Mouse (Mus musculus): ENCODE data around the gene Uckl1. TPM values are rescaled to one million over a fixed set of nuclear protein-coding genes. Genes with fewer than 3 reads are reported as not detected.

The Uckl1 gene
- polyA plus RNA-seq, 1 experiment from 2014 or later, result 57.7 TPM

DNA sequence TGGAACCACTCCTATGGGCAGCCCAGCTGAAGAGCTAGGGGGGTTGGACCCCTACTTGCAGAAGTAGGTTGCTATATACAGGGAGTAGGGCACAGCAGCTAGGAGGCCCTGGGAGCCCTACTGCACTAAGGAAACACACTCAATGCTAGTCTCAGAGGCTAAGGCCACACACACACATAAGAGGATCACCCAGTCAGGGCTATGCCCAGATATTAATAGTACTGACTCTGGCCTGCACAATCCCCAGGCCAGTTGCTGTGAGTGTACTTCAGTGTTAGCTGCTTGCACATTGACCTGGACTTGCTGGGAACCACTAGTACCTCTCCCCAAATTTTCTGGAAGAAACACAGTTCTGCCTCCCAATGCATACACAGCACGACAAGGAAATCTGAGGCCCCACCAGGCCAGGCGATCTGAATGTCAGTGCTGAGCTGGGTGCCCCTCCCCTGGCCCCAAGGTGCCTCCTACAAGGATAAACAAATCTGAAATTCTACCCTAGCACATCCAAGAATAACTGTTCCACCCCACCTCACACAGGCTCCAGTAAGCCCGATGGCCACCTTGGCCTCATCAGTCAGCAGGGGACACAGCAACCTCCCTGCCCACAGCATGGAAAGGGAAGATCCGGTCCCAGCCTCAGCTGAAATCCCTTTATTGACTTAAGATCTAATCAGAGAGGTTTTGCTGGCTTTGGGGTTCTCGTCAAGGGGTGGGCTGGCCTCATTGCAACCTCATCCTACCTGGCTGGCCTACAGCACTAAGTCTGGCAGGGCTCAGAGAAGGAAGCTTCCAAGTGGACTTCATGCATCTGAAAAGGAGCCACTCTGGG lies 5.7 kb downstream of the Uckl1 start:
- H3K9me3 ChIP-seq (ENCODE audit: control insufficient read depth, low read length), result no peaks in the 10 kb centered on the region
- H3K9ac ChIP-seq (ENCODE audit: low read depth, low read length), result no peak overlapping the region
- DNase-seq (ENCODE audit: low spot score) (no peak), ATAC-seq (ENCODE audit: low FRiP score) (no peak)
- no peak overlapping the region for H3K27ac ChIP-seq (ENCODE audit: low read depth, low read length)
- H3K36me3 ChIP-seq (ENCODE audit: control insufficient read depth, insufficient read depth, low read length), result 0 out of 2 replicates have a peak, but pooled peaks cover under 1% of the 10 kb centered on the region
- no peak overlapping the region for H3K4me3 ChIP-seq (ENCODE audit: low read depth, low read length)
- no peaks in the 10 kb centered on the region for H3K27me3 ChIP-seq (ENCODE audit: control insufficient read depth, insufficient read depth, low read length)
- WGBS, result 68% methylated on average over 5 of the region's 5 CpGs
- H3K4me2 ChIP-seq (replicated peaks; ENCODE audit: low read depth, low read length), result no peak overlapping the region
- 0 out of 2 replicates have a peak, but pooled peaks cover 2% of the 10 kb centered on the region for H3K4me1 ChIP-seq (replicated peaks; ENCODE audit: control insufficient read depth, insufficient read depth, low read length)

DNA sequence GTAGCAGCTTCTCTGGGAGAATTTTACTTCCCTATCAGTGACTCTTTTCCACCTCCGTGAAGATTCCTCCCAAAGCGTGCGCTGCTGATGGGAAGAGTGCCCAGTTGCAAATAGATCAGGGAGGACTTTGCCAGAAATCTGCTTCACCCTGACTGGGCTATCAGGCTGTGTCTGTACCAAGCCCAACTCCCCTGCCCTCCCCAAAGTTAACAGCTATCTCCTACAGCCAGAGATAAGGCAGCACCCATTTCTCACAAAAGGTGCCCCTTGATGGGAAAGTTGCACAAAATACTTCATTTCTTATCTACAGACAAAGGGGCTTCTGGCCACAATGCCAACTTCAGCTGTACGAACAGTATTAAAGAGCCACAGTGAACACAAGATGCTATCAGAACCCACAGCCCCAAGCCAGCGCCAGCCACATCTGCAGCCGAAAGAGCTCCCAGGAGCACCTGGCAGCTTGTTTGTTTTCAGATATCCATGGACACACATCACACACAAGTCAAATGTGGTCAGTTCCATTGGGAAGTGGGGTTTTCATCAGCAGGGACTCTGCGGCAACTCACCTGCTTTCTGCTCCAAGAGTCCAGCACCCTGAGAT lies 6.6 kb downstream of the Uckl1 start:
- no peak overlapping the region for H3K9ac ChIP-seq (ENCODE audit: low read depth, low read length)
- no peak for ATAC-seq (ENCODE audit: low FRiP score)

DNA sequence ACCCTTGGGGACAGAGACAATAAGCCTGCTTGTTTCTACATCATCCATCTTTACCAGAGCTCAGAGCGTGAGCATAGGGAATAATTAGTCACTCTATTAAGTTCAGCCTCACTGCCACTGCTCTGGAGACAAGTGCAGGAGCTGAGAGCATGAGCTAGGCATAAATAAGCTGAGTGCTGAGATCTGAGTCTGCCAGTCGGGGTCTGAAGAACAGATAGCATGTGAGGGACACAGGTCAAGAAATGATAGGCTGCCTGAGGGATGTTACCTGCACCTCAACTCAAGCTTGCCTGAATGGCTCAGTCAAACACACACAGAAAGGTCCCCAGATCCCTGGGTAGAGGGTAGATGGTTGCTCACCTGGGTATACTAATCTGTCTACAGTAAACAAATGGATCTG lies 7.6 kb downstream of the Uckl1 start:
- no peaks in the 10 kb centered on the region for H3K36me3 ChIP-seq (ENCODE audit: control insufficient read depth, insufficient read depth, low read length)
- 0 out of 2 replicates have a peak overlapping the region, but pooled peaks have one; percentile 4 for H3K9ac ChIP-seq (ENCODE audit: low read depth, low read length)
- 70% methylated on average over 2 of the region's 2 CpGs for WGBS
- ATAC-seq (ENCODE audit: low FRiP score) (no peak), DNase-seq (ENCODE audit: low spot score) (no peak)
- no peaks in the 10 kb centered on the region for H3K9me3 ChIP-seq (ENCODE audit: control insufficient read depth, low read length)
- H3K27ac ChIP-seq (ENCODE audit: low read depth, low read length), result no peak overlapping the region
- 0 out of 2 replicates have a peak, but pooled peaks cover 2% of the 10 kb centered on the region for H3K4me1 ChIP-seq (replicated peaks; ENCODE audit: control insufficient read depth, insufficient read depth, low read length)
- H3K4me2 ChIP-seq (replicated peaks; ENCODE audit: low read depth, low read length), result no peak overlapping the region
- H3K4me3 ChIP-seq (ENCODE audit: low read depth, low read length), result no peak overlapping the region
- no peaks in the 10 kb centered on the region for H3K27me3 ChIP-seq (ENCODE audit: control insufficient read depth, insufficient read depth, low read length)

More for the DNA sequence above, 6.6 kb downstream of the Uckl1 start:
- Histone ChIP-seq H3K27ac (ENCODE audit: low read depth, low read length) (no peak overlapping the region), H3K36me3 (ENCODE audit: control insufficient read depth, insufficient read depth, low read length) (no peaks in the 10 kb centered on the region), H3K4me3 (ENCODE audit: low read depth, low read length) (no peak overlapping the region), H3K9me3 (ENCODE audit: control insufficient read depth, low read length) (no peaks in the 10 kb centered on the region), H3K4me1 (replicated peaks; ENCODE audit: control insufficient read depth, insufficient read depth, low read length) (0 out of 2 replicates have a peak, but pooled peaks cover 2% of the 10 kb centered on the region), H3K4me2 (replicated peaks; ENCODE audit: low read depth, low read length) (no peak overlapping the region), H3K27me3 (ENCODE audit: control insufficient read depth, insufficient read depth, low read length) (no peaks in the 10 kb centered on the region)
- 79% methylated on average over 7 of the region's 7 CpGs for WGBS
- DNase-seq (ENCODE audit: low spot score), result no peak

DNA sequence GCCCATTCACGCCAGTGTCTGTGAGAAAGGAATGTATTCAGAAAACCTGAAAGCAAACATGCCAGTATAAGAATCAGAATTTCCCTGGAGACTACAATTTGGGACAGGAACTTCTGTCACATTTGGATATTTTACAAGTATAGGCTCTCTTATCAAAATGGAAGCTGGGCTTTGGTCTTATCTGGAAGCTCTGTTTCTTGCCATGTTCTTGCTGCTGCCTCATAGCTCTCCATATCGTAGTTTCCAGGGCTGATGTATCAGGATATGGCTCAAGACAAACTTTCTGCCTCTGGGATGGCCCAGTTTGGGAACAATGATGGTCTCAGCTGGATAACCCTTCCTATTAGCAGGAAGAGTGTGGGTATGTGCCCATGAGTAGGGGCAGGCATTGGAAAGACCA lies 8.1 kb downstream of the Uckl1 start:
- Histone ChIP-seq H3K9ac (ENCODE audit: low read depth, low read length) (no peak overlapping the region), H3K4me2 (replicated peaks; ENCODE audit: low read depth, low read length) (no peak overlapping the region), H3K4me1 (replicated peaks; ENCODE audit: control insufficient read depth, insufficient read depth, low read length) (0 out of 2 replicates have a peak, but pooled peaks cover 2% of the 10 kb centered on the region), H3K27me3 (ENCODE audit: control insufficient read depth, insufficient read depth, low read length) (no peaks in the 10 kb centered on the region), H3K36me3 (ENCODE audit: control insufficient read depth, insufficient read depth, low read length) (no peaks in the 10 kb centered on the region), H3K9me3 (ENCODE audit: control insufficient read depth, low read length) (no peaks in the 10 kb centered on the region), H3K4me3 (ENCODE audit: low read depth, low read length) (no peak overlapping the region), H3K27ac (ENCODE audit: low read depth, low read length) (no peak overlapping the region)
- DNase-seq (ENCODE audit: low spot score) (no peak), ATAC-seq (ENCODE audit: low FRiP score) (no peak)
- WGBS, result 85% methylated on average over 2 of the region's 2 CpGs

DNA sequence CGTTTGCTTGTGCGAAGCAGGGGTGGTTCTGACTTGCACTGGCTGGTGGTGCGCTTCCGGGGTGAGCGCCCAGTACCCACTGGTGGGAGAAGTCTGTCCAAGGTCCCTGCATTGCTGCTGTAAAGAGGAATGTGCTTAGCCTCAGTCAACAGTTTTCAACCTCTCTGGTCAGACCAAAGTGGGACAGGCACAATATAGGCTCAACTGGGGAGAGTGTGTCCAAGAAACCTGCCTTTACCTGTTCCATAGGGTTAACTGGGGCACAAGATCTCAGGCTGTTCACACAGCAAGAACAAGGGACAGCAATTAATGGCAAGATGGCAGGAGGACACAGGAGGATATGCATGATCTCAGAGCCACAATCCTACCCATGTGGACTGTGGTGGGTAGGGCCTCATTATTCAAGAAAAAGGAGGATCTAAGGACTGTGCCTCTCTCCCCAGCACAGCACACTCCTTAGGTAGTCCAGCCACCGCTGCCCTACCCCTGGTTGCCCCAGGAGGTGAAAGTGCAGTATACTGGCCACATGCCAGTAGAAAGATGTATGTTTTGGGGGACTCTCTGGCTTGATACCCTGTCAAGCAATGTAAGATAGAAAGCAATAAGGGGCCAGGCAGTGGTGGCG lies 9.7 kb downstream of the Uckl1 start:
- Histone ChIP-seq H3K9ac (ENCODE audit: low read depth, low read length) (no peak overlapping the region), H3K4me3 (ENCODE audit: low read depth, low read length) (no peak overlapping the region), H3K27me3 (ENCODE audit: control insufficient read depth, insufficient read depth, low read length) (no peaks in the 10 kb centered on the region), H3K27ac (ENCODE audit: low read depth, low read length) (no peak overlapping the region), H3K9me3 (ENCODE audit: control insufficient read depth, low read length) (no peaks in the 10 kb centered on the region), H3K36me3 (ENCODE audit: control insufficient read depth, insufficient read depth, low read length) (no peaks in the 10 kb centered on the region), H3K4me1 (replicated peaks; ENCODE audit: control insufficient read depth, insufficient read depth, low read length) (no peaks in the 10 kb centered on the region), H3K4me2 (replicated peaks; ENCODE audit: low read depth, low read length) (no peak overlapping the region)
- no peak for DNase-seq (ENCODE audit: low spot score)
- 94% methylated on average over 7 of the region's 7 CpGs for WGBS
- no peak for ATAC-seq (ENCODE audit: low FRiP score)

DNA sequence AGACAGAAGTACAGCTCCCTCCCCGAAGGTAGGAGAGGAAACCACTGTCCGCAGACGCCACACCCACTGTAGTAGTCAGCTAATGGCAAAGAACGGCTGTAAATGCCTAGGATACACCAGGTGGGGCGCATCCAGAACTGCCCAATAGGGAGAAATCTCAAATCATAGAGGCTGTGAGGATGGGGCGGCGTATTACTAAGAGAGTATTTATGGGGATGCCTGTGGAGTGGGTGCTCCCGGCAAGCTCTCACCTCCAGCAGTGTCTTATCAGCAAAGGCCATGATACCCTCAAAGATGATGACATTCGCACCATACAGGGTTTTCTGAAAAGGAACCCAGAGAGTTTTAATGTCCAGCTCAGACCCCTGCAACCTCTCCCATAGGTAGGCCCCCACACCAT lies 10.7 kb downstream of the Uckl1 start:
- no peak overlapping the region for H3K27ac ChIP-seq (ENCODE audit: low read depth, low read length)
- ATAC-seq (ENCODE audit: low FRiP score), result no peak
- WGBS, result 94% methylated on average over 9 of the region's 9 CpGs
- no peak overlapping the region for H3K4me3 ChIP-seq (ENCODE audit: low read depth, low read length)
- H3K36me3 ChIP-seq (ENCODE audit: control insufficient read depth, insufficient read depth, low read length), result no peaks in the 10 kb centered on the region
- H3K27me3 ChIP-seq (ENCODE audit: control insufficient read depth, insufficient read depth, low read length), result no peaks in the 10 kb centered on the region
- H3K4me1 ChIP-seq (replicated peaks; ENCODE audit: control insufficient read depth, insufficient read depth, low read length), result no peaks in the 10 kb centered on the region
- H3K9ac ChIP-seq (ENCODE audit: low read depth, low read length), result no peak overlapping the region
- no peaks in the 10 kb centered on the region for H3K9me3 ChIP-seq (ENCODE audit: control insufficient read depth, low read length)
- H3K4me2 ChIP-seq (replicated peaks; ENCODE audit: low read depth, low read length), result no peak overlapping the region
- DNase-seq (ENCODE audit: low spot score), result no peak

DNA sequence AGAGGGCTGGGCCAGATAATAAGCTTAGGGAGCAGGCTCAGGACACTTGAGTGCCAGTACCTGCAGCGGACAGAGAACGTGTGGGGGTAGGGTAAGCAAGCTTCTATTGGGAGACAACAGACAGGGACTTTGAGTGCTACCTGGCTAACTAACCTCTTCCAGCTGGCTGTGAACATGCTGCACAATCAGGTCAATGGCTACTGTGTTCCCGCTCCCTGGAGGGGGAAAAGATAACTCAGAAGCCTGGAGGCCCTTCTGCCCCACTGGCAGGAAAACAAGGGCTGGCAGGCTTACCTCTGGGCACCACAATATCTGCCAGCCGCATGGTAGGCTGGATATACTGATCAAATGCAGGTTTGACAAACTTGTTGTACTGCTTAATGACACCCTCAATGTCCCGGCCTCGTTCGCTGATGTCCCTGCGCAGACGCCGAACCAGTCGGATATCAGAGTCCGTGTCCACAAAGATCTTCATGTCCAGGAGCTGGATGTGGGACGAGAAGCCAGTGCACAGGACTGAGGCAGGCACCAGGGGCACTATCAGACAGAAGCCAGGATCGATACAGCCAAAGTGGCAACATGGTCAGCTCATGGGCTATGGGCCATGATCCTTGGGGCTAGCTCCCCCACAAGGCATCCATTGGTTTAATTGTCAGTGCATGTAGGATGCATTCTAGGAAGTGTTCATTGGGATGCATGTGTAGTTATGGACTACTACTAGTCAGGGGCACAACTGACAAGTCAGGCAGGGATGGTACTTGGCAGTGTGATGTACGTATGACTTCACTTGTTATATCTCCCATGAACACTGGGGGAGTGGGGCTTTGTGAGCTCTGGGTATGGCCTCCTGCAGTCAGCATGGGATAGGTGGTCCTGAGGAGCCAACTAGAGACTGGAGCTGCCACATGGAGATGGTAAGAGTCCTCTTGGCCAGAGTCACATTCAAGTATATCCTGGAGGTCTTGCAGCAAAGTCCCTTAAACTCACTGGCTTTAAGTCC lies 11.5 kb downstream of the Uckl1 start:
- no peak for DNase-seq (ENCODE audit: low spot score)
- Histone ChIP-seq H3K36me3 (ENCODE audit: control insufficient read depth, insufficient read depth, low read length) (no peaks in the 10 kb centered on the region), H3K4me2 (replicated peaks; ENCODE audit: low read depth, low read length) (no peak overlapping the region), H3K9ac (ENCODE audit: low read depth, low read length) (no peak overlapping the region), H3K4me3 (ENCODE audit: low read depth, low read length) (no peak overlapping the region), H3K27ac (ENCODE audit: low read depth, low read length) (no peak overlapping the region), H3K27me3 (ENCODE audit: control insufficient read depth, insufficient read depth, low read length) (no peaks in the 10 kb centered on the region), H3K9me3 (ENCODE audit: control insufficient read depth, low read length) (no peaks in the 10 kb centered on the region), H3K4me1 (replicated peaks; ENCODE audit: control insufficient read depth, insufficient read depth, low read length) (no peaks in the 10 kb centered on the region)
- WGBS, result 94% methylated on average over 15 of the region's 15 CpGs
- ATAC-seq (ENCODE audit: low FRiP score), result no peak
